Mouse (Mus musculus): ENCODE data around the gene Selenom. TPM values are rescaled to one million over a fixed set of nuclear protein-coding genes. Genes with fewer than 3 reads are reported as not detected.

Gene Selenom
- total and polyA plus RNA-seq, 2 experiments from 2014 or later: 290 to 298 TPM

GRCm38 (mm10) chr11:3486349-3486748 lies 28.1 kb upstream of the Selenom start:
- Histone ChIP-seq H3K9ac (replicated peaks; ENCODE audit: low read length, poor library complexity, severe bottlenecking) (no peak overlapping the region), H3K27me3 (ENCODE audit: insufficient read depth, low read length) (no peaks in the 10 kb centered on the region), H3K36me3 (ENCODE audit: insufficient read depth, low read length) (no peaks in the 10 kb centered on the region), H3K4me3 (ENCODE audit: low read depth, low read length) (no peak overlapping the region), H3K27ac (ENCODE audit: low read depth, low read length) (no peak overlapping the region), H3K9me3 (ENCODE audit: low read length) (no peaks in the 10 kb centered on the region), H3K4me2 (ENCODE audit: low read depth, low read length, poor library complexity, severe bottlenecking) (no peak overlapping the region), H3K4me1 (ENCODE audit: insufficient read depth, low read length) (no peaks in the 10 kb centered on the region)
- TF ChIP-seq CTCF (IDR thresholded peaks at IDR 0.05): no peak
- WGBS: 76% methylated on average over 7 of the region's 7 CpGs
- DNase-seq (ENCODE audit: low spot score) (no peak), ATAC-seq (ENCODE audit: low FRiP score) (no peak)

GRCm38 (mm10) chr11:3487952-3488570 lies 26.4 kb upstream of the Selenom start, which contains the start of gene Pla2g3:
Pla2g3 (plus strand) TSS chr11:3488284.
- DNase-seq (ENCODE audit: low spot score) (peak; percentile 30), ATAC-seq (ENCODE audit: low FRiP score) (no peak)
- no peak for TF ChIP-seq CTCF (IDR thresholded peaks at IDR 0.05)
- Histone ChIP-seq H3K9me3 (ENCODE audit: low read length) (no peaks in the 10 kb centered on the region), H3K4me1 (ENCODE audit: insufficient read depth, low read length) (no peaks in the 10 kb centered on the region), H3K27me3 (ENCODE audit: insufficient read depth, low read length) (no peaks in the 10 kb centered on the region), H3K36me3 (ENCODE audit: insufficient read depth, low read length) (no peaks in the 10 kb centered on the region), H3K9ac (replicated peaks; ENCODE audit: low read length, poor library complexity, severe bottlenecking) (no peak within 1 kb of the TSS), H3K4me2 (ENCODE audit: low read depth, low read length, poor library complexity, severe bottlenecking) (no peak within 1 kb of the TSS), H3K4me3 (ENCODE audit: low read depth, low read length) (no peak within 1 kb of the TSS), H3K27ac (ENCODE audit: low read depth, low read length) (no peak within 1 kb of the TSS)
- WGBS: 20% methylated on average over 11 of the region's 11 CpGs

- no peaks in the 10 kb centered on the region for H3K27me3 ChIP-seq (ENCODE audit: insufficient read depth, low read length)
- H3K9me3 ChIP-seq (ENCODE audit: low read length): no peaks in the 10 kb centered on the region
- no peak overlapping the region for H3K9ac ChIP-seq (replicated peaks; ENCODE audit: low read length, poor library complexity, severe bottlenecking)
- WGBS: 86% methylated on average over 5 of the region's 5 CpGs
- no peaks in the 10 kb centered on the region for H3K4me1 ChIP-seq (ENCODE audit: insufficient read depth, low read length)
- no peak overlapping the region for H3K4me3 ChIP-seq (ENCODE audit: low read depth, low read length)
- DNase-seq (ENCODE audit: low spot score): no peak
- no peaks in the 10 kb centered on the region for H3K36me3 ChIP-seq (ENCODE audit: insufficient read depth, low read length)
- H3K27ac ChIP-seq (ENCODE audit: low read depth, low read length): no peak overlapping the region
- H3K4me2 ChIP-seq (ENCODE audit: low read depth, low read length, poor library complexity, severe bottlenecking): no peak overlapping the region
- ATAC-seq (ENCODE audit: low FRiP score): no peak
- TF ChIP-seq CTCF (IDR thresholded peaks at IDR 0.05): no peak
Measured at GRCm38 (mm10) chr11:3489036-3489435, 25.4 kb upstream of the Selenom start.

GRCm38 (mm10) chr11:3492748-3493147 lies 21.7 kb upstream of the Selenom start:
- 77% methylated on average over 4 of the region's 4 CpGs for WGBS

GRCm38 (mm10) chr11:3494857-3495256 lies 19.6 kb upstream of the Selenom start:
- TF ChIP-seq CTCF (IDR thresholded peaks at IDR 0.05): no peak
- H3K9me3 ChIP-seq (ENCODE audit: low read length): no peaks in the 10 kb centered on the region
- no peaks in the 10 kb centered on the region for H3K4me1 ChIP-seq (ENCODE audit: insufficient read depth, low read length)
- no peaks in the 10 kb centered on the region for H3K27me3 ChIP-seq (ENCODE audit: insufficient read depth, low read length)
- H3K4me2 ChIP-seq (ENCODE audit: low read depth, low read length, poor library complexity, severe bottlenecking): no peak overlapping the region
- H3K27ac ChIP-seq (ENCODE audit: low read depth, low read length): no peak overlapping the region
- 81% methylated on average over 13 of the region's 17 CpGs for WGBS
- DNase-seq (ENCODE audit: low spot score): no peak
- H3K9ac ChIP-seq (replicated peaks; ENCODE audit: low read length, poor library complexity, severe bottlenecking): no peak overlapping the region
- no peak for ATAC-seq (ENCODE audit: low FRiP score)
- peaks cover 7% of the 10 kb centered on the region; the same call in 1 of the 2 replicates for H3K36me3 ChIP-seq (ENCODE audit: insufficient read depth, low read length)
- no peak overlapping the region for H3K4me3 ChIP-seq (ENCODE audit: low read depth, low read length)

More at GRCm38 (mm10) chr11:3492748-3493147, 21.7 kb upstream of the Selenom start:
- Histone ChIP-seq H3K27me3 (ENCODE audit: insufficient read depth, low read length) (no peaks in the 10 kb centered on the region), H3K9me3 (ENCODE audit: low read length) (no peaks in the 10 kb centered on the region), H3K4me3 (ENCODE audit: low read depth, low read length) (no peak overlapping the region), H3K9ac (replicated peaks; ENCODE audit: low read length, poor library complexity, severe bottlenecking) (no peak overlapping the region), H3K4me2 (ENCODE audit: low read depth, low read length, poor library complexity, severe bottlenecking) (no peak overlapping the region), H3K27ac (ENCODE audit: low read depth, low read length) (no peak overlapping the region), H3K4me1 (ENCODE audit: insufficient read depth, low read length) (no peaks in the 10 kb centered on the region), H3K36me3 (ENCODE audit: insufficient read depth, low read length) (no peaks in the 10 kb centered on the region)
- ATAC-seq (ENCODE audit: low FRiP score): no peak
- TF ChIP-seq CTCF (IDR thresholded peaks at IDR 0.05): no peak
- DNase-seq (ENCODE audit: low spot score): no peak

- Histone ChIP-seq H3K9me3 (ENCODE audit: low read length) (no peaks in the 10 kb centered on the region), H3K4me3 (ENCODE audit: low read depth, low read length) (no peak overlapping the region), H3K4me2 (ENCODE audit: low read depth, low read length, poor library complexity, severe bottlenecking) (no peak overlapping the region), H3K27me3 (ENCODE audit: insufficient read depth, low read length) (no peaks in the 10 kb centered on the region), H3K36me3 (ENCODE audit: insufficient read depth, low read length) (peaks cover 7% of the 10 kb centered on the region; the same call in 1 of the 2 replicates), H3K27ac (ENCODE audit: low read depth, low read length) (no peak overlapping the region), H3K9ac (replicated peaks; ENCODE audit: low read length, poor library complexity, severe bottlenecking) (no peak overlapping the region), H3K4me1 (ENCODE audit: insufficient read depth, low read length) (no peaks in the 10 kb centered on the region)
- ATAC-seq (ENCODE audit: low FRiP score) (no peak), DNase-seq (ENCODE audit: low spot score) (no peak)
- WGBS: 91% methylated on average over 14 of the region's 14 CpGs
- no peak for TF ChIP-seq CTCF (IDR thresholded peaks at IDR 0.05)
Measured at GRCm38 (mm10) chr11:3495496-3495895, 19.0 kb upstream of the Selenom start.

Data from midbrain, postnatal 0 days (tissue).